Mouse (Mus musculus): Measurements from ENCODE around the gene Cdk15. TPM values are rescaled to one million over a fixed set of nuclear protein-coding genes. Genes with fewer than 3 reads are reported as not detected.

Cdk15 gene
- total RNA-seq, 4 experiments from 2014 or later, result not detected

Other genes starting within 250 kb of the Cdk15 start
- not detected for gene C2cd6, start 162.0 kb upstream of the Cdk15 start, total RNA-seq (2022)
- 1 to 10 TPM; 2.3 to 4.8 (median 2.4) TPM for gene Tmem237, start 136.5 kb upstream of the Cdk15 start, total RNA-seq (2022)
- gene Mpp4, start 93.5 kb upstream of the Cdk15 start, total RNA-seq (2022), result under 1 TPM in 1 of 4 experiments, not detected in 3; 0.09 TPM
- gene Als2, start 19.7 kb upstream of the Cdk15 start, total RNA-seq (2022), result 10 to 100 TPM; 10.6 to 10.9 (median 10.7) TPM
- gene Fzd7, start 225.5 kb downstream of the Cdk15 start, total RNA-seq (2022), result 1 to 10 TPM; 6.2 to 8.5 (median 7.6) TPM

All from heart, adult 8-10 months (tissue).